Mouse (Mus musculus) hindbrain, embryonic 15.5 days (tissue): ENCODE results near the gene Vwf. TPM values are rescaled to one million over a fixed set of nuclear protein-coding genes. Genes with fewer than 3 reads are reported as not detected.
A peak's percentile ranks its signal among the peaks of the same experiment; 100 is the strongest.

Experiments
- ATAC-seq: fragments of 200-750 bp; cut with Nextera tagmentation; 2 replicates; pipeline ENCODE4 v1.8.0; 2017; ENCODE audit warnings: low read depth, moderate number of reproducible peaks, moderate TSS enrichment; ENCODE audit not compliant: low FRiP score
- H3K27ac ChIP-seq: fragments of 300-500 bp; sonication (generic); replicated peaks from 2 replicates; pipeline ENCODE4 v1.5.1; 2015; ENCODE audit warnings: mild to moderate bottlenecking, inconsistent platforms
- H3K27me3 ChIP-seq: fragments of 300-500 bp; sonication (generic); 2 replicates; pipeline ENCODE4 v1.6.1; 2015; ENCODE audit warnings: control low read depth, inconsistent platforms
- H3K36me3 ChIP-seq: fragments of 300-500 bp; sonication (generic); 2 replicates; pipeline ENCODE4 v1.6.1; 2015; ENCODE audit warnings: control low read depth, inconsistent platforms
- H3K4me1 ChIP-seq: fragments of 300-500 bp; sonication (generic); replicated peaks from 2 replicates; pipeline ENCODE4 v1.6.1; 2015; ENCODE audit warnings: control low read depth, inconsistent platforms
- H3K4me2 ChIP-seq: fragments of 300-500 bp; sonication (generic); 2 replicates; pipeline ENCODE4 v1.6.1; 2015; ENCODE audit warnings: moderate library complexity, mild to moderate bottlenecking, inconsistent platforms
- H3K4me3 ChIP-seq: fragments of 300-500 bp; sonication (generic); 2 replicates; pipeline ENCODE4 v1.5.1; 2015; ENCODE audit warnings: mild to moderate bottlenecking, inconsistent platforms
- H3K9ac ChIP-seq: fragments of 300-500 bp; sonication (generic); 2 replicates; pipeline ENCODE4 v1.6.1; 2015; ENCODE audit warnings: inconsistent platforms
- H3K9me3 ChIP-seq: fragments of 300-500 bp; sonication (generic); 2 replicates; pipeline ENCODE4 v1.6.1; 2016; ENCODE audit warnings: control low read depth, inconsistent platforms
- WGBS: fragments of 180-500 bp; shearing (Covaris S2); methylation state at CpG from one replicate; pipeline ENCODE4 v1.1.7; 2015; 5-methylcytosine and 5-hydroxymethylcytosine counted together
- polyA plus RNA-seq: library from polyadenylated mRNA; unstranded; fragments of >200 nt; fragmentation: Nextera tagmentation; extraction: Ambion mirVana; gene quantifications from 2 replicates; pipeline ENCODE4 v1.2.1, GENCODE M21; 2015

The Vwf gene
- polyA plus RNA-seq, 1 experiment from 2014 or later, result 10.8 TPM

GRCm38 (mm10) chr6:125591652-125592385 is 45.2 kb downstream of the Vwf start:
- Histone ChIP-seq H3K9me3 (no peaks in the 10 kb centered on the region), H3K9ac (no peak overlapping the region), H3K36me3 (no peaks in the 10 kb centered on the region), H3K27ac (no peak overlapping the region), H3K4me2 (no peak overlapping the region), H3K27me3 (no peaks in the 10 kb centered on the region), H3K4me3 (no peak overlapping the region), H3K4me1 (no peaks in the 10 kb centered on the region)
- WGBS, result 62% methylated on average over 8 of the region's 8 CpGs
- no peak for ATAC-seq

GRCm38 (mm10) chr6:125592536-125592935 is 46.0 kb downstream of the Vwf start:
- WGBS, result 91% methylated on average over 6 of the region's 6 CpGs
- H3K36me3 ChIP-seq, result no peaks in the 10 kb centered on the region
- H3K27ac ChIP-seq, result no peak overlapping the region
- ATAC-seq, result no peak
- H3K9ac ChIP-seq, result no peak overlapping the region
- H3K27me3 ChIP-seq, result no peaks in the 10 kb centered on the region
- no peak overlapping the region for H3K4me3 ChIP-seq
- no peak overlapping the region for H3K4me2 ChIP-seq
- H3K4me1 ChIP-seq, result no peaks in the 10 kb centered on the region
- no peaks in the 10 kb centered on the region for H3K9me3 ChIP-seq

GRCm38 (mm10) chr6:125594311-125594710 is 47.7 kb downstream of the Vwf start:
- Histone ChIP-seq H3K4me3 (no peak overlapping the region), H3K9me3 (no peaks in the 10 kb centered on the region), H3K27ac (no peak overlapping the region), H3K4me1 (no peaks in the 10 kb centered on the region), H3K9ac (no peak overlapping the region), H3K36me3 (no peaks in the 10 kb centered on the region), H3K4me2 (no peak overlapping the region), H3K27me3 (no peaks in the 10 kb centered on the region)
- ATAC-seq, result no peak
- WGBS, result 91% methylated on average over 4 of the region's 4 CpGs

GRCm38 (mm10) chr6:125594825-125595224 is 48.3 kb downstream of the Vwf start:
- no peaks in the 10 kb centered on the region for H3K27me3 ChIP-seq
- no peak for ATAC-seq
- H3K27ac ChIP-seq, result no peak overlapping the region
- no peaks in the 10 kb centered on the region for H3K36me3 ChIP-seq
- H3K4me2 ChIP-seq, result no peak overlapping the region
- no peaks in the 10 kb centered on the region for H3K9me3 ChIP-seq
- no peak overlapping the region for H3K4me3 ChIP-seq
- whole genome bisulfite sequencing, result 67% methylated on average over 4 of the region's 4 CpGs
- H3K9ac ChIP-seq, result no peak overlapping the region
- H3K4me1 ChIP-seq, result no peaks in the 10 kb centered on the region

GRCm38 (mm10) chr6:125596701-125597318 is 50.2 kb downstream of the Vwf start:
- H3K9me3 ChIP-seq, result no peaks in the 10 kb centered on the region
- WGBS, result 30% methylated on average over 16 of the region's 16 CpGs
- no peak overlapping the region for H3K9ac ChIP-seq
- no peaks in the 10 kb centered on the region for H3K4me1 ChIP-seq
- H3K4me3 ChIP-seq, result no peak overlapping the region
- ATAC-seq, result no peak
- H3K36me3 ChIP-seq, result no peaks in the 10 kb centered on the region
- H3K27me3 ChIP-seq, result no peaks in the 10 kb centered on the region
- no peak overlapping the region for H3K27ac ChIP-seq
- no peak overlapping the region for H3K4me2 ChIP-seq

- no peaks in the 10 kb centered on the region for H3K4me1 ChIP-seq
- no peak overlapping the region for H3K9ac ChIP-seq
- WGBS, result 78% methylated on average over 4 of the region's 4 CpGs
- no peaks in the 10 kb centered on the region for H3K36me3 ChIP-seq
- no peak overlapping the region for H3K4me3 ChIP-seq
- no peak overlapping the region for H3K4me2 ChIP-seq
- ATAC-seq, result no peak
- H3K9me3 ChIP-seq, result no peaks in the 10 kb centered on the region
- no peaks in the 10 kb centered on the region for H3K27me3 ChIP-seq
- no peak overlapping the region for H3K27ac ChIP-seq
These were observed 51.1 kb downstream of the Vwf start for GRCm38 (mm10) chr6:125597716-125598115.

- H3K9ac ChIP-seq, result no peak overlapping the region
- H3K36me3 ChIP-seq, result no peaks in the 10 kb centered on the region
- WGBS, result 45% methylated on average over 9 of the region's 9 CpGs
- peaks cover 6% of the 10 kb centered on the region for H3K4me1 ChIP-seq
- no peak overlapping the region for H3K4me3 ChIP-seq
- H3K27ac ChIP-seq, result no peak overlapping the region
- H3K27me3 ChIP-seq, result no peaks in the 10 kb centered on the region
- peak; percentile 28 for ATAC-seq
- no peak overlapping the region for H3K4me2 ChIP-seq
- no peaks in the 10 kb centered on the region for H3K9me3 ChIP-seq
These were observed 53.5 kb downstream of the Vwf start for GRCm38 (mm10) chr6:125600036-125600558.

GRCm38 (mm10) chr6:125600669-125601068 is 54.1 kb downstream of the Vwf start:
- 0 out of 2 replicates have a peak, but pooled peaks have one; percentile 10 for ATAC-seq

GRCm38 (mm10) chr6:125601190-125601589 is 54.6 kb downstream of the Vwf start:
- Histone ChIP-seq H3K4me3 (no peak overlapping the region), H3K27ac (no peak overlapping the region), H3K9ac (no peak overlapping the region), H3K4me1 (peaks cover 6% of the 10 kb centered on the region), H3K9me3 (no peaks in the 10 kb centered on the region), H3K36me3 (no peaks in the 10 kb centered on the region), H3K27me3 (no peaks in the 10 kb centered on the region), H3K4me2 (no peak overlapping the region)
- 74% methylated on average over 4 of the region's 4 CpGs for WGBS
- no peak for ATAC-seq

More at GRCm38 (mm10) chr6:125600669-125601068, 54.1 kb downstream of the Vwf start:
- peaks cover 6% of the 10 kb centered on the region for H3K4me1 ChIP-seq
- 75% methylated on average over 8 of the region's 8 CpGs for WGBS
- no peaks in the 10 kb centered on the region for H3K27me3 ChIP-seq
- H3K4me2 ChIP-seq, result no peak overlapping the region
- H3K9me3 ChIP-seq, result no peaks in the 10 kb centered on the region
- no peak overlapping the region for H3K27ac ChIP-seq
- no peak overlapping the region for H3K4me3 ChIP-seq
- H3K9ac ChIP-seq, result no peak overlapping the region
- H3K36me3 ChIP-seq, result no peaks in the 10 kb centered on the region

GRCm38 (mm10) chr6:125601748-125602147 is 55.2 kb downstream of the Vwf start:
- no peak overlapping the region for H3K9ac ChIP-seq
- H3K36me3 ChIP-seq, result no peaks in the 10 kb centered on the region
- WGBS, result 83% methylated on average over 5 of the region's 5 CpGs
- no peaks in the 10 kb centered on the region for H3K9me3 ChIP-seq
- H3K4me3 ChIP-seq, result no peak overlapping the region
- H3K27me3 ChIP-seq, result no peaks in the 10 kb centered on the region
- no peak overlapping the region for H3K27ac ChIP-seq
- H3K4me2 ChIP-seq, result no peak overlapping the region
- ATAC-seq, result no peak
- H3K4me1 ChIP-seq, result peaks cover 6% of the 10 kb centered on the region

GRCm38 (mm10) chr6:125602354-125602753 is 55.8 kb downstream of the Vwf start:
- H3K4me2 ChIP-seq, result no peak overlapping the region
- H3K9me3 ChIP-seq, result no peaks in the 10 kb centered on the region
- WGBS, result 86% methylated on average over 5 of the region's 5 CpGs
- peaks cover 6% of the 10 kb centered on the region for H3K4me1 ChIP-seq
- H3K36me3 ChIP-seq, result no peaks in the 10 kb centered on the region
- H3K27ac ChIP-seq, result no peak overlapping the region
- no peak for ATAC-seq
- H3K27me3 ChIP-seq, result no peaks in the 10 kb centered on the region
- H3K9ac ChIP-seq, result no peak overlapping the region
- H3K4me3 ChIP-seq, result no peak overlapping the region

GRCm38 (mm10) chr6:125603234-125603633 is 56.7 kb downstream of the Vwf start:
- H3K27me3 ChIP-seq, result no peaks in the 10 kb centered on the region
- 7% methylated on average over 18 of the region's 18 CpGs for WGBS
- no peak overlapping the region for H3K9ac ChIP-seq
- no peak overlapping the region for H3K27ac ChIP-seq
- H3K36me3 ChIP-seq, result no peaks in the 10 kb centered on the region
- no peak for ATAC-seq
- no peak overlapping the region for H3K4me3 ChIP-seq
- H3K9me3 ChIP-seq, result no peaks in the 10 kb centered on the region
- H3K4me2 ChIP-seq, result peak overlapping the region; percentile 34; the same call in 1 of the 2 replicates
- H3K4me1 ChIP-seq, result peaks cover 6% of the 10 kb centered on the region
